Mouse (Mus musculus): ENCODE results near the gene Trim33.

Trim33 gene

DNA sequence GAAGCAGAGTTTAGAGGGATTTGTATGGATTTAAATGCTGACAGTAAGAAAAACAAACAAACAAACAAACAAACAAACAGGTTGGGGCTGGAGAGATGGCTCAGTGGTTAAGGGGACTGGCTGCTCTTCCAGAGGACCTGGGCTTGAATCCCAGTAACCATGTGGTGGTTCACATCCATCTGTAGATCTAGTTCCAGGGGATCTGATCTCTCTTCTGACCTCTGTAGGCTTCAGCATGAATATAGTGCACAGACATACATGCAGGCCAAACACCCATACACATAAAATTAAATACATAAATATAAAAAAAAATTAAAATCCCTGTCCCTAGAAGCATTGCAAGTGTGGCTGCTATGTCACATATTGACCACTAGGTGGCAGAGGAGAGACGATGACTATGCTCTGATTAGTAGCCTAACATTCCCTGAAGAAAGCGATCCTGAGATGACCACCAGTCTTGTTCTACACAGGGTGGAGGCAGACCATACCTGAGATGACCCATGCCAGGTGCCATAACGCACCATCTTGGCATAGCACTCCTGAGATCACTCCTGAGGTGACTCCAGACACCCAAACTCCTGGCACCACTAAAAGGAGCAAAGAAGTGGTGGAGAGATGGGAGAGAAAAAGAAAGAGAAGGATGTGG is 113.6 kb downstream of the Trim33 start:
- in situ Hi-C loops (cut with MboI, MseI), result loop anchor here (5.0 to 25.0 kb wide), 4 partner anchors 65 to 2005 kb away; partner anchors contain the start of genes Igsf3 (in 1 of the 2) and Tspan2 (in 1 of the 2)

GRCm38 (mm10) chr3:103393283-103394060 is 114.4 kb downstream of the Trim33 start:
- in situ Hi-C loops (cut with MboI, MseI), result loop anchor here (5.0 to 25.0 kb wide), 4 partner anchors 64 to 2006 kb away; partner anchors contain the start of genes Igsf3 (in 1 of the 2) and Tspan2 (in 1 of the 2)

DNA sequence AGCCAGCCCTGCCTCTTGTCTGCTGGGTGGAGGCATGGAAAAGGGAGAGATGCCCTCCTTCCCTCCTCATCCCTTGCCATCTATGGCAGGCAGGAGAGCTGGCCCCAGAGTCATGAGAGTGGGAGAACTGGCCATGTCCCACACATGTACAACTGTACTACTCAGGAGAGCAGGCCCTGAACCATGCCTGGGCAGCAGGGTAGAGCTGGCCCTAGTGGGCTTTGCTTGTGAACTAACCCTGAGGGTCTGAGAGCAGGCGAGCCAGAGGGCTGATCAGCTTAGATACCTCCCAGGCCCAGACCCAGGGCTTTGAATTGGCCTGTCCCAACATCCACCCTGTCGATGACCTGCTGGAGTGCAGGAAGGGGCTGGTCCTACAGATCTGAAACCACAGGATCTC is 115.0 kb downstream of the Trim33 start:
- in situ Hi-C loops (cut with MboI, MseI), result loop anchor here (5.0 to 25.0 kb wide), 4 partner anchors 63 to 2007 kb away; partner anchors contain the start of genes Igsf3 (in 1 of the 2) and Tspan2 (in 1 of the 2)

DNA sequence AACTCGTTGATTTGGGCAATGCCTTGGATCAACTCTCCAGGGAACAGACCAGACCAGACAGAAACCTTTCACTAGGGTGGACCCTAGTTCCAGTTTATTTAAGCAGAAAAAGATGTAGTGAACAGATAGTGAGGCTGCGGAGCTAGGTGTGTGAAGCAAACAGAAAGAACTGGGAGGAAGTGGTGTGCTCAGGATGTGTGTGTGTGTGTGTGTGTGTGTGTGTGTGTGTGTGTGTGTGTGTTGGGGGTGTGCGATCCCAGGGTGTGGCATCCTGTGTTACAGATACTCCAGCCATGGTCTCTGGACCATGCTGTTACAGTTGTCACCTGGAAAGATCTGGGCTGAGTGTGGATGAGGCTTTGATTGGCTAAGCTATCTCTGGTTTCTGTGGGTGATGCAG is 118.4 kb downstream of the Trim33 start:
- in situ Hi-C loops (cut with MboI, MseI), result loop anchor here (25.0 kb wide), 3 partner anchors 185 to 2010 kb away; partner anchors contain the start of genes Igsf3 (in 1 of the 2) and Tspan2 (in 1 of the 2)

DNA sequence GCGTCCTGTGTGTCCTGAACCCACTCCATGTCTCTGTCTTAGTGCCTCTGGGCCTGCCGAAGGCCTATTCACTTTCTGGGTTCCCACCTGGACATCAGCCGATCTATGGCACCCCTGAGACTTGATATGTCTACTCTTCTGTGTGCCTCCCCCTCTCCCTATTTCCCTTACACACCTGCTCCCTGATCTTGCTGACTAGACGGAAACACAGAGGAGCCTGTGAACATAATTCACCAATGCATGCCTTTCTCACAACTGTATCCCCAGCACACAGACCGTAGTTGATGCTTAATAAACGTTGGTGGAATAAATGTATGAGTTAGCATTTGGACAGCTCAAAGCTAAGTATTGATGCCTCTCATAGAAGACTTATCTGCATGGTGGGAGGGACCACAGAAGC is 121.7 kb downstream of the Trim33 start:
- in situ Hi-C loops (cut with MboI, MseI), result no loop called here

- in situ Hi-C loops (cut with MboI, MseI), result no loop called here
These were observed 122.4 kb downstream of the Trim33 start for GRCm38 (mm10) chr3:103401342-103402098.

- in situ Hi-C loops (cut with MboI, MseI), result no loop called here
These were observed 123.1 kb downstream of the Trim33 start for GRCm38 (mm10) chr3:103402212-103402611.

- in situ Hi-C loops (cut with MboI, MseI), result no loop called here
These were observed 126.0 kb downstream of the Trim33 start for GRCm38 (mm10) chr3:103405135-103405534.

DNA sequence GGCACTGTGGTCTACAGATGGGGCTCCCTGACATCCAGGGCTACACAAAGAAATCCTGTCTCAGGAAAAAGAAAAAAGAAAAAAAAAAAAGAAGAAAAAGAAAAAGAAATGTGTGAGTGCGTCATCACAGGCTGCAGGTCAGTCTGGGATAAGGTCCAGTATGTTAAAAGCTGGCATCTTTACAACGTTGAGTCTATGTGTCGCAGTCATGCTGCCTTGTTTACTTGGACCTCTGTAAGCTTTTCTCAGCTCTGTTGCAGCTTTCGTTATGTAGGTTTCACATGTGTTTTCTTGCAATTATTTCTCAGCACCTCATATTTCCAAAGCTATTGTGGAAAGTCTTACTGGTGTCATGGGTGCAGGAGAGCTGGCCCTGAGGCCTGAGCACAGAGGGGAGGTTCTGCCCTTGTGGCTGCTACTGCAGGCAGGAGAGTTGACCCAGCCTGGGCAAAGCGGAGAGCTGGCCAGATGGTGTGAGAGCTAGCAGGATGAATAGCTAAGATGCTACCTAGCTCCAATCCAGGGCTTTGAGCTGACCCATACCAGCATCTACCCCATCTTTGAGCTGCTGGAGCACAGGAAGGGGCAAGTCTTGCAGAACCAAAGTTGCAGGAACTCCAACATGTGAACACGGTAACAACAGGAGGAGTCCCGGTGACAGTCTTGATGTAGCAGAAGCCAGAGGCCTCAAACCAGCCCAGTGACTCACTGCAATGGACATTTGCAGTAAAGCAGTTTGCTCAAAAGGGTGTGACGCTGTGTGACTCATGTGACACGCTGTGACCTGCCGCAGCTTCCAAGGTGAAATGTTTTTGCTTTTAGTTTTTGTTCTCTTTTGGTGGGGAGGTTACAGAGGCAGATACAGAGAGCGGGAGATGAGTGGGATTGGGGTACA is 127.0 kb downstream of the Trim33 start:
- in situ Hi-C loops (cut with MboI, MseI), result no loop called here
